Mouse (Mus musculus) cerebellum, postnatal 36 days (tissue): ENCODE results near the gene Sumf2.

ENCODE experiments used
- DNase-seq, 2 experiments: peaks; one replicate each; pipeline ENCODE4 v3.0.0; 2021 to 2022; ENCODE audit warnings: mixed read lengths in 2 of 2

The Sumf2 gene

DNA sequence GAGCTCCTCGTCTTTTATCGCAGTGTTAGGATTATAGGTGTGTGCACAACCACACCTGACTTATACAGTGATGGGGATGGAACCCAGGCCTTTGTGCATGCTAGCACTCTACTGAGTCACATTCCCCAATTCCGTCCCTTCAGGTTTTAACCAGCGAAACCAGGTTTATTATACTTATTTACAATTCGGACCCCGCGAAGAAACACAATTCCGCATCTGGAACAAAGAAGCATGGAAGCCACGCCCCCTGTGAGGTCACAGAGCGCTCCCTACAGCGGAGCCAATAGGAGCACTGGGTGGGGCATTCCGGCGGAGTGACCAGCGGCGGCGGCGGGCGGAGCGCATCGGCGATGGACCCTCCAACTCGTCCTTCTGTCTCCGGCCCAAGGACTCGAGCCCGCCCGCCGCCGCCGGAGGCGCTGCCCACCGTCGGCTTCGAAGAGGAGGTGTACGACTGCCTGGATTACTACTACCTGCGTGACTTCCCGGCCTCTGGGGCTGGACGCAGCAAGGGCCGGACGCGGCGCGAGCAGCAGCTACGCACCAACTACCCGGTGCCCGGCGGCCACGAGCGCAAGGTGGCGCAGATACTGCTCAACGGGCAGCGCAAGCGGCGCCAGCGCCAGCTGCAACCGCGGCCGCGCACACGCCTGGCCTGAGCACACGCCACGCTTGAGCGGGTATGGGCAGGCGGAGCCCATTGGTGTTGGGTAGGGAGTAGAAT lies 61.6 kb downstream of the Sumf2 start, which contains the start of gene Nupr1l:
Nupr1l (plus strand) TSS at position 299 of the 724 bp plus-strand sequence.
- peak; percentile 83 to 88 for DNase-seq

DNA sequence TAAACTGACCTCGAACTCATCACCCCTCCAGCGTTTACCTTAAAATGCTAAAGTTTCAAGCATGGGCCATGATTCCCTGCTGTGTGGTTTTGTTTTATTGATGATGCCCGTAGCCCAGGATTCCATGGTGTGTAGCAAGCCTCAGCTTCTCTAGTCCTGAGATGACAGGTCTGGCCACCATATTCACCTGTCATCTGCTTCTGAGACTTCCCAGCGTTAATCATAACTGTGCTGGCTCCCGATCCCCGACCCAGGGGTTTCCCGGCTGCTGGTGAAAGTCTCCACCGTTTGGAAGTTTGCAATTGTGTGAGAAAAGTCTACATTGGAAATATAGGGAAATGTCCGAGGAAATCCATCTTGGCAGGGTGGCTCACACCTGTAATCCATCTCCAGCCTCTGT lies 62.4 kb downstream of the Sumf2 start:
- no peak for DNase-seq

DNA sequence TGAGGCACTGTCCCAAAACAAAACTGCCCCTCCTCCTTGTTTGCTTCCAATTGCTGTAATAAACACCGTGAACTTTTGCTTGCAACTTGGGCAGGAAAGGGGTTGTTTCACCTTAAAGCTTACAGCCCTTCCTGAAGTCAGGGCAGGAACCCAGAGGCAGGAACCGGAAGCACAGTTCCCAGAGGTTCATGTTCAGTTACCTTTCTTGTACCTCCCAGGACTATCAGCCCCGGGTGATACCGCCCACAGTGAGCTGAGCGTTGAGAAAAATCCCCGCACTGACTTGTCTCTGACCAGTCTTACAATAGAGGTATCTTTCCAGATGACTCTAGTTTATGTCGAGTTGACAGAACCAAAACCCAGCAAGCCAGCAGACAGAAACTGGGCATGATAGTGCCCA lies 62.8 kb downstream of the Sumf2 start:
- DNase-seq = no peak
